Mouse (Mus musculus) left cerebral cortex, adult 9 months (tissue): ENCODE results near the gene Pgm5.
A peak's percentile ranks its signal among the peaks of the same experiment; 100 is the strongest.

Experiments used
- DNase-seq, 2 experiments: peaks; one replicate each; pipeline ENCODE4 v3.0.0; 2022; ENCODE audit warnings: low spot score in 2 of 2

Pgm5 gene

GRCm38 (mm10) chr19:24871037-24871635 is 9.5 kb upstream of the Pgm5 start:
- DNase-seq, result peak in 1 of 2 experiments; percentile 71

GRCm38 (mm10) chr19:24865436-24865835 is 3.8 kb upstream of the Pgm5 start:
- DNase-seq, result no peak

GRCm38 (mm10) chr19:24861276-24861611 is 411 bp downstream of the Pgm5 start:
- no peak for DNase-seq

- DNase-seq, result no peak
Observed at GRCm38 (mm10) chr19:24851456-24852315, 10.0 kb downstream of the Pgm5 start.

GRCm38 (mm10) chr19:24848844-24849243 is 12.8 kb downstream of the Pgm5 start:
- no peak for DNase-seq

- DNase-seq, result no peak
Observed at GRCm38 (mm10) chr19:24848345-24848744, 13.3 kb downstream of the Pgm5 start.

GRCm38 (mm10) chr19:24845007-24845546 is 16.6 kb downstream of the Pgm5 start:
- DNase-seq, result no peak

- no peak for DNase-seq
Observed at GRCm38 (mm10) chr19:24842080-24842479, 19.6 kb downstream of the Pgm5 start.

- DNase-seq, result no peak
Observed at GRCm38 (mm10) chr19:24824517-24824916, 37.1 kb downstream of the Pgm5 start.

- DNase-seq, result no peak
Observed at GRCm38 (mm10) chr19:24815661-24816221, 45.9 kb downstream of the Pgm5 start.

- DNase-seq, result no peak
Observed at GRCm38 (mm10) chr19:24812861-24813293, 48.8 kb downstream of the Pgm5 start.

- DNase-seq, result no peak
Observed at GRCm38 (mm10) chr19:24812106-24812810, 49.4 kb downstream of the Pgm5 start.

- DNase-seq, result no peak
Observed at GRCm38 (mm10) chr19:24811451-24811850, 50.2 kb downstream of the Pgm5 start.

GRCm38 (mm10) chr19:24806013-24806412 is 55.6 kb downstream of the Pgm5 start:
- no peak for DNase-seq

- no peak for DNase-seq
Observed at GRCm38 (mm10) chr19:24797606-24798005, 64.0 kb downstream of the Pgm5 start.

- no peak for DNase-seq
Observed at GRCm38 (mm10) chr19:24794350-24794749, 67.3 kb downstream of the Pgm5 start.

GRCm38 (mm10) chr19:24793545-24794139 is 68.0 kb downstream of the Pgm5 start:
- no peak for DNase-seq

- no peak for DNase-seq
Observed at GRCm38 (mm10) chr19:24792876-24793275, 68.8 kb downstream of the Pgm5 start.

GRCm38 (mm10) chr19:24785898-24786297 is 75.8 kb downstream of the Pgm5 start:
- no peak for DNase-seq

- DNase-seq, result no peak
Observed at GRCm38 (mm10) chr19:24785056-24785675, 76.5 kb downstream of the Pgm5 start.

- DNase-seq, result no peak
Observed at GRCm38 (mm10) chr19:24783736-24784135, 77.9 kb downstream of the Pgm5 start.
